Mouse (Mus musculus) E14TG2a.4 (cell line): Measurements from ENCODE around the gene Atad1.

Experiments
- H3K27me3 ChIP-seq: 2 replicates; pipeline ENCODE4 v1.6.1; 2014; ENCODE audit warnings: low read length, control low read depth; ENCODE audit not compliant: insufficient read depth
- H3K36me3 ChIP-seq: 2 replicates; pipeline ENCODE4 v1.6.1; 2014; ENCODE audit warnings: low read length, control low read depth; ENCODE audit not compliant: insufficient read depth
- H3K4me1 ChIP-seq: replicated peaks from 2 replicates; pipeline ENCODE4 v1.6.1; 2014; ENCODE audit warnings: low read depth, low read length, control low read depth
- H3K4me3 ChIP-seq: replicated peaks from 2 replicates; pipeline ENCODE4 v1.5.1; 2014; ENCODE audit warnings: mild to moderate bottlenecking, low read length
- H3K9me3 ChIP-seq: 2 replicates; pipeline ENCODE4 v1.6.1; 2014; ENCODE audit warnings: low read length, control low read depth
- CTCF ChIP-seq: conservative IDR thresholded peaks from 2 replicates; pipeline ENCODE4 v1.5.1; 2014; ENCODE audit warnings: low read length
- NANOG ChIP-seq: IDR thresholded peaks from 2 replicates; pipeline ENCODE4 v1.6.1; 2014; ENCODE audit warnings: borderline replicate concordance, low read length, mixed read lengths
- POU5F1 ChIP-seq: IDR thresholded peaks from 2 replicates; pipeline ENCODE4 v1.6.1; 2014; ENCODE audit warnings: low read length, borderline replicate concordance

Atad1 gene

DNA sequence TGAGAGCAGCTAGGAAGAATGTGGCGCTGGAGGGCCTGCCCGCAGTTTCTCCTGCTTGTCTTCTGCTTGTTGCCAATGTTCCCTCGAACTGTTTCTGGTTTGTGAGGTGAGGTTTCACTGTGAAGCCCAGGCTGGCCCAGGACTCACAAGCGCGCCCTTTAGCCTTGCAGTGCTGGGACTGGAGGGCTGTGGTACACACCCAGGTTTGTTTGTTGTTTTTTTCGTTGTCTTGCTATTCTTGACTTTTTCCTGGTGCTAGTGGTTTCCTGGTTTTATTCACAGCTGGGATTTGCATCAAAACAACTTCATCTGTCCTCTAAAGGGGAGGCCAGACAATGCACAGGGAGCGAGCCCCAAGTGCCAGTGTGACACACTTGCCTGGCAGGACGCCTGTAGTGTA is 104.7 kb downstream of the Atad1 start:
- Histone ChIP-seq H3K4me1 (peaks cover 25% of the 10 kb centered on the region), H3K4me3 (no peak overlapping the region), H3K9me3 (no peaks in the 10 kb centered on the region), H3K36me3 (no peaks in the 10 kb centered on the region), H3K27me3 (0 out of 2 replicates have a peak, but pooled peaks cover 3% of the 10 kb centered on the region)
- TF ChIP-seq NANOG = no peak
- TF ChIP-seq CTCF = no peak
- no peak for TF ChIP-seq POU5F1

DNA sequence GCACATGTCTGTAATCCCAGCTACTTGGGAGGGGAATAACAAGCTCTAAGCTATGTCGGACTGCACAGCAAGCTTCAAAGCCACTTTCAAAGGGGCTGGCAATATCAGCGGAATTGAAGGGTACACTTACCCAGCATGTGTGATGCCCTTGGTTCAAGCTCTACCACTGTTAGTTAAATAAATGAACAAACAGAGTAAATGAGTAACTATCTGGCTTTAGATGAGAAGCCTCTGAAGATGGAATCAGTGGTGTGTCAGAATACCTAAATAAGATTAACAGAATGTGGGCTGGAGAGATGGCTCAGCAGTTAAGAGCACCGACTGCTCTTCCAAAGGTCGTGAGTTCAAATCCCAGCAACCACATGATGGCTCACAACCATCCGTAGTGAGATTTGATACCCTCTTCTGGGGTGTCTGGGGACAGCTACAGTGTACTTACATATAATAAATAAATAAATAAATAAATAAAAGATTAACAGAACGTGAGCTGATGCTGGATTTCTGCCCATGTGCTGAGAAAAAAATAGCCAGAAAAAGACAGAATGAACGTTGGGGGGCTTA is 110.9 kb downstream of the Atad1 start:
- no peak for TF ChIP-seq NANOG
- TF ChIP-seq CTCF = no peak
- no peak for TF ChIP-seq POU5F1
- no peaks in the 10 kb centered on the region for H3K27me3 ChIP-seq
- no peak overlapping the region for H3K4me3 ChIP-seq
- H3K36me3 ChIP-seq = no peaks in the 10 kb centered on the region
- no peaks in the 10 kb centered on the region for H3K9me3 ChIP-seq
- H3K4me1 ChIP-seq = peaks cover 11% of the 10 kb centered on the region

DNA sequence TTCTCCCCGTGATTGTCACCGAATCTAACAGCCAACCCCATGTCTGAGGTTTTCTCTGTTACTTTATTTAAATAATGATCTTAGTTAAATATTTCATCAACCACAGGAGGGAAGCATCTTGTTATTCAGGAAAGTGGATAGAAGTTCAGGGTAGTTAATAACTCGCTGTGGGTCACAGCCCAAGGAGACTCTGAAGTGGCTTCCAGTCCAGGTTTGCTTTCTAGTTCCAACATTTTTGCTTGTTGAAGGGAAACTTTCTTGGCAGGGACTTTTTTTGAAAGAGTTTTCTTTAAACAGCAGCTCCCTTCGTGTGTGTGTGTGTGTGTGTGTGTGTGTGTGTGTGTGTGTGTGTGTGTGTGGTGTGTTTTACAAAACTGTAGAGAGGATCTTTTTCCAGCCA is 112.0 kb downstream of the Atad1 start:
- Histone ChIP-seq H3K4me3 (no peak overlapping the region), H3K27me3 (no peaks in the 10 kb centered on the region), H3K36me3 (no peaks in the 10 kb centered on the region), H3K4me1 (peaks cover 11% of the 10 kb centered on the region), H3K9me3 (no peaks in the 10 kb centered on the region)
- no peak for TF ChIP-seq CTCF
- TF ChIP-seq POU5F1 = no peak
- TF ChIP-seq NANOG = no peak

DNA sequence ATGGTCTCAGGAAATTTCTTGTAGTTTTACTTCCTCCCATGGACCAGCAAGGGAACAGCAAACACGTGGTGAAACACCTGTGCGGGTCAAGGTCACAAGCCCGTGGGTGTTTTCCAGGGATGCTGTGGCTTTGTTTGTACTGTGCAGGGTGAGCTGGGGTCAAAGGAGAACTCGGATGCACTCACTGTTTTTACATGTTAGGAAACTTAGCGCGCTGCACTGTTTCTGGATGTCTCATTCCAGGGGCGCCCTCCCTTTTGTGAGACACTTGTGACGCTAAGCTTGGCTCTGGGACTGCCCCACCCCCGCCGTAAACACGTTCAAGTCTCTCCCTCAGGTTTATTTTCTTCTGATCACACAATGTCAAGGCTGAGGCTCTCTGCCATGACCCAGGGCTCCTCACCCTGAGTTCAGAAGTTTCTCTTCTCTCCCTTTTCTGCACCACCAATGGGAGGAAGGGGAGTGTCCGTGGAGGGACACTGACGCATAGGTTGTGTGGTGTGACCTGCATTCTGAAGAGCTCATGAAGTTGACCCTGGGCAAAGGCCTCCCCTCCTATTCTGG is 112.7 kb downstream of the Atad1 start:
- Histone ChIP-seq H3K36me3 (no peaks in the 10 kb centered on the region), H3K4me1 (peaks cover 11% of the 10 kb centered on the region), H3K4me3 (0 out of 2 replicates have a peak overlapping the region, but pooled peaks have one; percentile 7), H3K27me3 (no peaks in the 10 kb centered on the region), H3K9me3 (no peaks in the 10 kb centered on the region)
- TF ChIP-seq CTCF (no peak), NANOG (no peak), POU5F1 (no peak)

DNA sequence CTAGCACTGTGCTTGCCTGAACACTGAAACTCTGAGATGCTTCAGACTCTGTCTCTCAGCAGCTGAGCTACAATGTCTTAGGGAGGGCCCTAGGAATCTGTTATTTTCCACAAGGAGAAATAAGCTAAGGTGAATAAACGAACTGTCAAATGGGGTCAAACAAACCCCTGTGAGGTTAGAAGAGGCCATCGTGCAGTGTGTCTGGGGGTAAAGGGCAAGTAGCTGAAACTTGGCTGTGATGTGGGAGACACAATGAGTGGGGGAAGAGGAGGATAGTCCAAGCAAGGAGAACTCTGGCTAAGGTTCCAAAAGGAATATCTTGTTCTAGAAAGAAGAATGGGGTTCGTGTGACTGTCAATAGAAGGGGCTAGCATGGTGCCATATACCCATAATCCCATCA is 117.4 kb downstream of the Atad1 start:
- H3K9me3 ChIP-seq = no peaks in the 10 kb centered on the region
- no peak overlapping the region for H3K4me3 ChIP-seq
- H3K36me3 ChIP-seq = no peaks in the 10 kb centered on the region
- H3K27me3 ChIP-seq = no peaks in the 10 kb centered on the region
- no peak for TF ChIP-seq CTCF
- TF ChIP-seq NANOG = no peak
- H3K4me1 ChIP-seq = peaks cover 11% of the 10 kb centered on the region
